Mouse (Mus musculus): Measurements from ENCODE around the gene Myzap. TPM values are rescaled to one million over a fixed set of nuclear protein-coding genes. Genes with fewer than 3 reads are reported as not detected.

Gene Myzap
- polyA plus RNA-seq (2012; ENCODE audit: insufficient read depth, low replicate concordance), result 0.07 TPM in 1 of 2 replicates, not detected in the other

DNA sequence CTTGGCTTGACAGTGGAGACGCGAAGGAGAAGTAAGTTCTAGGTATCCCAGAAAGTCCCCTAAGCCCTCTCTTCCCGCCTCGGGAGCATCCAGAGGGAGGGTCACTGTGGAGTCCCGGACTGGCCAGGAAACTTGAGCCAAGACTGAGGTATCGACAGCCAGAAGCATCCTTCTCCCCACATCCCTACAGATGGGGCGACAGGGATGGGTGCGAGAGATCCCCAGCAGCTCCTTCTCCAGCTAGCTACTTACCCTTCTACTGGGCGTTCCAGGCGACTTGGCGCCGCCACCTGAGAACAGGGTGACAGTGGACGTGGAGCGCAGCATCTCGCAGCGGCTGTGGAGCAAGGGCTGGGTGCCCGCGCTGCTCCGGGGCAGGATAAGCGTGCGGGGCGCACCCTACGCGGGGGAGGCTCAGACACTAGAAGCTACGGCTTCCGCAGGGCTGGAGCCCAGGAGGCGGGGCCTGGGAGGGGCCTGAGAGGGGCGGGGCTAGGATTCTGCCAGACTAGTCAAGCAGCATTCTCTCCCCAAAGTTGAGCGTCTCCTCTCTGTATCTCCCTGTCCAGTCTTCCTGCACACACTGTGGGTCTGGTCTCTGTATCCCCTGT, at the start of gene Myzap:
Myzap (minus strand) TSS at position 423 of the 611 bp plus-strand sequence.
- H3K4me3 ChIP-seq (replicated peaks), result peak within 1 kb of the TSS; percentile 91
- peaks cover 39% of the 10 kb centered on the region for H3K4me1 ChIP-seq
- peaks cover 76% of the 10 kb centered on the region for H3K27me3 ChIP-seq (replicated peaks)
- no peak for TF ChIP-seq FLI1 (IDR thresholded peaks at IDR 0.05; ENCODE audit: low read length)
- no peak for TF ChIP-seq GATA1 (IDR thresholded peaks at IDR 0.05; ENCODE audit: borderline replicate concordance, low read length)
- no peaks in the 10 kb centered on the region for H3K9me3 ChIP-seq
- no peaks in the 10 kb centered on the region for H3K36me3 ChIP-seq (replicated peaks; ENCODE audit: low read length)

DNA sequence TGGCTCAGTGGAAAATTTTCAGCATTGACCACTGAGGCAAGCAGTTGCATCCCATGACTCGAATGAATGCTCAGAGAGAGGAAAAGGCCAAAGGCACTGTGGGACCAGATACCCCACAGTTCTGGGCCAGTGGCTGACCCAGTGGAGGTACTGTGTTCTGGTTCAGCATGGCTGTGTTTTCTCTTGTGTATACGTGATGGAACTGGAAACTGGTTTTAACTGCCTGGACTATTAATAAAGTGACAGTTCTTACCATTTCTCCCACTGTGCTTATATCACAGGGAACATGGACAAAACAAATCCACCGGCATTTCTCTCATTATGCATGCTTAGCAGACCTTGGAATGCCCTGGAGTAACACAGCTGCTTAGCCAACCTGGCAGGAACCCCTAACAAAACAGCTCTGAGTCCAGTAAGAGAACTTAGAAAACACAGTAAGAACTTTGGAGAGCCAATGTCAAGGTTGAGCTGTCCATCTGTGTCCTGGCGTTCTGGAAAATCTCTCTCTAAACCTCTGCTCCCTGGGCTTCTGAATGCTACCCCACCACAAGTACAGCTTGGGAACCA, 48.3 kb upstream of the Myzap start:
- Histone ChIP-seq H3K4me1 (no peaks in the 10 kb centered on the region), H3K36me3 (replicated peaks; ENCODE audit: low read length) (no peaks in the 10 kb centered on the region), H3K4me3 (replicated peaks) (no peak overlapping the region), H3K9me3 (peaks cover 26% of the 10 kb centered on the region), H3K27me3 (replicated peaks) (peaks cover 26% of the 10 kb centered on the region)
- TF ChIP-seq FLI1 (IDR thresholded peaks at IDR 0.05; ENCODE audit: low read length) (no peak), GATA1 (IDR thresholded peaks at IDR 0.05; ENCODE audit: borderline replicate concordance, low read length) (no peak)

DNA sequence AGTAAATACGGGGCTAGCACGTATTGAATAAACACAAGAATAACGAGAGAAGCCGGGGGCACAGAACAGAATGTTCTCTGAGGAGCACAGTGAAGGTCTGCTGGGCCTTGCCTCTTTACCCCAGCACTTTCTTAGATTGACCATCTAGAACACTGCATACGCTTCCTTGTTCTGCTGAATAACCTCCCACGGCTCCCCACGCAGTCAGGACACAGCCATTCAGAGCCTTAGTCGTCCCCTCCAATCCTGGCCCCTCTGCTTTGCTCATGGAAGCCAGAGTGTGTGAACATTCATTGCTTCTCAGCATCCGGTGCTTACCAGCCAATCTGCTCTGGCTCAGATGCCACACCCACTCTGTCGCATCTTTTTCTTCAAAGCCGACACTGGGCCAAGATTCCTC, 46.0 kb upstream of the Myzap start:
- Histone ChIP-seq H3K27me3 (replicated peaks) (peaks cover 25% of the 10 kb centered on the region), H3K4me3 (replicated peaks) (no peak overlapping the region)
- TF ChIP-seq GATA1 (IDR thresholded peaks at IDR 0.05; ENCODE audit: borderline replicate concordance, low read length), result no peak
- TF ChIP-seq FLI1 (IDR thresholded peaks at IDR 0.05; ENCODE audit: low read length), result no peak

GRCm38 (mm10) chr9:71636854-71637253, 44.7 kb upstream of the Myzap start:
- Histone ChIP-seq H3K36me3 (replicated peaks; ENCODE audit: low read length) (no peaks in the 10 kb centered on the region), H3K9me3 (peaks cover 16% of the 10 kb centered on the region), H3K27me3 (replicated peaks) (peaks cover 31% of the 10 kb centered on the region), H3K4me3 (replicated peaks) (no peak overlapping the region), H3K4me1 (no peaks in the 10 kb centered on the region)
- TF ChIP-seq FLI1 (IDR thresholded peaks at IDR 0.05; ENCODE audit: low read length), result no peak
- no peak for TF ChIP-seq GATA1 (IDR thresholded peaks at IDR 0.05; ENCODE audit: borderline replicate concordance, low read length)

More for the DNA sequence above, 46.0 kb upstream of the Myzap start:
- Histone ChIP-seq H3K9me3 (peaks cover 25% of the 10 kb centered on the region), H3K4me1 (no peaks in the 10 kb centered on the region), H3K36me3 (replicated peaks; ENCODE audit: low read length) (no peaks in the 10 kb centered on the region)

DNA sequence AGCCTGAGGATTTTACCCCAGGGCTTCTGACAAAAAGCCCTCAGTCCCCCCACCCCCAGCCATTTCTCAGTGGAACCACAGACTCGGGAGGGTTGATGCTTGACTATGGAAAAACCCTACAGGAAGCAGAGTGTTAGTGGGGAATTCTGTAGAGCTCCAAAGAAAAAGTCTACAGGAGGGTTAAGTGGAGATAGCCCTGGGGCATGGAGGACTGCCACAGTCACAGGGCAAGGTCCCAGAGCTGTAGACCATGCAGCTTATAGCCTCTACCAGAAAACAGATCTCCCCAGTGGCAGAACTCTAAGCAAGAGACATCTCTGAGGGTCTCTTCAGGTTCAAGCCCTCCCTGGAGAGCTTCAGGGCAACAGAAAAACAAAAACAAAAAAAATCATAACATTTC, 43.5 kb upstream of the Myzap start:
- Histone ChIP-seq H3K36me3 (replicated peaks; ENCODE audit: low read length) (no peaks in the 10 kb centered on the region), H3K4me1 (no peaks in the 10 kb centered on the region), H3K27me3 (replicated peaks) (peaks cover 35% of the 10 kb centered on the region), H3K4me3 (replicated peaks) (no peak overlapping the region), H3K9me3 (peaks cover 7% of the 10 kb centered on the region; the same call in 1 of the 2 replicates)
- TF ChIP-seq FLI1 (IDR thresholded peaks at IDR 0.05; ENCODE audit: low read length), result no peak
- no peak for TF ChIP-seq GATA1 (IDR thresholded peaks at IDR 0.05; ENCODE audit: borderline replicate concordance, low read length)

DNA sequence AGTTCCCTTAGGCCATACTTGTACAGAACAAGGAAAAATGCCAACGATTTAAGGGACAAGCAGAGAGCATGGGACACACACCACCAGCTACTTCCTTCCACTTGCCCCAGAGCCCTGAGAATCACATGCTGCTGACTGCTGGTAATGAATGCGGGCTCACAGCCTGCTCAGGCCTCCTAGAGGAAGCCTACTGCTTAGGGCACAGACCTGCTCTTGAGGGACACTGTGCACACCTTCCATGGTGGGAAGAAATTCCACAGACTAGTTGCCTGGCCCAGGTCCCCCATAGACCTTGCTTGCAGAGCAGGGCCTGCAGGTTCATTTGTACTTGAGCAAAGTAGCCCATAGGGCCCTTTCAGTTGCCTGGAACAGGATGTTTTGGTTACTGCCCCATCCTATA, 42.8 kb upstream of the Myzap start:
- H3K36me3 ChIP-seq (replicated peaks; ENCODE audit: low read length), result no peaks in the 10 kb centered on the region
- peaks cover 7% of the 10 kb centered on the region; the same call in 1 of the 2 replicates for H3K9me3 ChIP-seq
- peaks cover 42% of the 10 kb centered on the region for H3K27me3 ChIP-seq (replicated peaks)
- no peak for TF ChIP-seq GATA1 (IDR thresholded peaks at IDR 0.05; ENCODE audit: borderline replicate concordance, low read length)
- no peak overlapping the region for H3K4me3 ChIP-seq (replicated peaks)
- no peaks in the 10 kb centered on the region for H3K4me1 ChIP-seq

GRCm38 (mm10) chr9:71628921-71629320, 36.8 kb upstream of the Myzap start:
- no peaks in the 10 kb centered on the region for H3K36me3 ChIP-seq (replicated peaks; ENCODE audit: low read length)
- 0 out of 2 replicates have a peak, but pooled peaks cover 3% of the 10 kb centered on the region for H3K9me3 ChIP-seq
- peaks cover under 1% of the 10 kb centered on the region; the same call in 1 of the 2 replicates for H3K4me1 ChIP-seq
- no peak for TF ChIP-seq GATA1 (IDR thresholded peaks at IDR 0.05; ENCODE audit: borderline replicate concordance, low read length)
- TF ChIP-seq FLI1 (IDR thresholded peaks at IDR 0.05; ENCODE audit: low read length), result no peak
- H3K4me3 ChIP-seq (replicated peaks), result no peak overlapping the region
- H3K27me3 ChIP-seq (replicated peaks), result peaks cover 54% of the 10 kb centered on the region

- Histone ChIP-seq H3K9me3 (0 out of 2 replicates have a peak, but pooled peaks cover 3% of the 10 kb centered on the region), H3K27me3 (replicated peaks) (peaks cover 55% of the 10 kb centered on the region), H3K4me3 (replicated peaks) (no peak overlapping the region), H3K4me1 (peaks cover 4% of the 10 kb centered on the region; the same call in 1 of the 2 replicates), H3K36me3 (replicated peaks; ENCODE audit: low read length) (no peaks in the 10 kb centered on the region)
- no peak for TF ChIP-seq FLI1 (IDR thresholded peaks at IDR 0.05; ENCODE audit: low read length)
- no peak for TF ChIP-seq GATA1 (IDR thresholded peaks at IDR 0.05; ENCODE audit: borderline replicate concordance, low read length)
Observed at GRCm38 (mm10) chr9:71628286-71628685, 36.1 kb upstream of the Myzap start.

DNA sequence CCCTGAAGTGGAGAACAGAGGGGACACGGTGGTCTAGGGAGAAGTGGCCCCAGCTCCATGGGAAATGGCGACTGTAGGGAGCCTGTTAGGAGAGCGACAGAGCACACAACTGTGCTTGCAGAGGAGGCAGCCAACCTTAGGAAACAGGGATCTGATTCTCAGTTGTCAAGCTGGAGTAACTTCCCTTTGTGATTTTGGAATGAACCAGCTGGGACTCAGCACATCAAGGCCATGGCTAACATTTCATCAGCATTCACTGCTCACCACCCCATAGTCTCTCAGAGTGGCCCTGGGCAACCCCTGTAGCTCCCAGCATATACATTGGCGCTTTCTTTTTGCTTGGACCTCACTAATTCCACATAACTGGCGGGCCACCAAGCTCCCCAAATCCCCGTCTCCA, 33.8 kb upstream of the Myzap start:
- Histone ChIP-seq H3K9me3 (no peaks in the 10 kb centered on the region), H3K4me1 (peaks cover 4% of the 10 kb centered on the region; the same call in 1 of the 2 replicates), H3K27me3 (replicated peaks) (peaks cover 50% of the 10 kb centered on the region), H3K4me3 (replicated peaks) (no peak overlapping the region), H3K36me3 (replicated peaks; ENCODE audit: low read length) (no peaks in the 10 kb centered on the region)
- TF ChIP-seq FLI1 (IDR thresholded peaks at IDR 0.05; ENCODE audit: low read length) (no peak), GATA1 (IDR thresholded peaks at IDR 0.05; ENCODE audit: borderline replicate concordance, low read length) (no peak)

- TF ChIP-seq GATA1 (IDR thresholded peaks at IDR 0.05; ENCODE audit: borderline replicate concordance, low read length), result no peak
- TF ChIP-seq FLI1 (IDR thresholded peaks at IDR 0.05; ENCODE audit: low read length), result no peak
Observed at GRCm38 (mm10) chr9:71624793-71625495, 32.8 kb upstream of the Myzap start.

More at GRCm38 (mm10) chr9:71624793-71625495, 32.8 kb upstream of the Myzap start:
- Histone ChIP-seq H3K9me3 (no peaks in the 10 kb centered on the region), H3K4me3 (replicated peaks) (no peak overlapping the region), H3K27me3 (replicated peaks) (peaks cover 40% of the 10 kb centered on the region), H3K4me1 (peaks cover 4% of the 10 kb centered on the region; the same call in 1 of the 2 replicates), H3K36me3 (replicated peaks; ENCODE audit: low read length) (no peaks in the 10 kb centered on the region)
